Mouse (Mus musculus) liver, adult 2 months (tissue): ENCODE results near the gene Rab14. TPM values are rescaled to one million over a fixed set of nuclear protein-coding genes. Genes with fewer than 3 reads are reported as not detected.

ENCODE experiments used
- DNase-seq: peaks from one replicate; pipeline ENCODE4 v3.0.0-alpha.2; 2011; ENCODE audit warnings: low read depth, low spot score; ENCODE audit errors: extremely low read depth
- H3K27ac ChIP-seq: fragments of 200-500 bp; replicated peaks from 2 replicates; pipeline ENCODE4 v1.5.1; 2012; ENCODE audit warnings: low read depth, mild to moderate bottlenecking, control low read depth, inconsistent platforms, low read length; ENCODE audit not compliant: insufficient read depth
- H3K27me3 ChIP-seq: fragments of 200-500 bp; 2 replicates; pipeline ENCODE4 v1.6.1; 2012; ENCODE audit warnings: mild to moderate bottlenecking, moderate library complexity, low read length, inconsistent platforms; ENCODE audit not compliant: control insufficient read depth, insufficient read depth
- H3K36me3 ChIP-seq: fragments of 200-500 bp; 2 replicates; pipeline ENCODE4 v1.6.1; 2012; ENCODE audit warnings: low read length, inconsistent platforms; ENCODE audit not compliant: control insufficient read depth, insufficient read depth
- H3K4me1 ChIP-seq: fragments of 200-500 bp; 2 replicates; pipeline ENCODE4 v1.6.1; 2011; ENCODE audit warnings: low read length; ENCODE audit not compliant: control insufficient read depth, insufficient read depth
- H3K4me3 ChIP-seq: fragments of 200-500 bp; 2 replicates; pipeline ENCODE4 v1.5.1; 2011; ENCODE audit warnings: low read depth, mild to moderate bottlenecking, control low read depth, low read length, moderate library complexity; ENCODE audit not compliant: insufficient read depth
- H3K79me2 ChIP-seq: fragments of 200-500 bp; 2 replicates; pipeline ENCODE4 v1.6.1; 2012; ENCODE audit warnings: inconsistent platforms, mild to moderate bottlenecking, low read length, moderate library complexity; ENCODE audit not compliant: control insufficient read depth, insufficient read depth
- H3K9ac ChIP-seq: fragments of 200-500 bp; 2 replicates; pipeline ENCODE4 v1.6.1; 2012; ENCODE audit warnings: low read depth, mild to moderate bottlenecking, control low read depth, inconsistent platforms, low read length
- CTCF ChIP-seq: fragments of 200-500 bp; IDR thresholded peaks from 2 replicates; pipeline ENCODE4 v1.5.1; 2011; ENCODE audit warnings: low read depth, low read length, control low read depth
- POLR2A ChIP-seq: fragments of 200-500 bp; IDR thresholded peaks from 2 replicates; pipeline ENCODE4 v1.6.1; 2011; ENCODE audit warnings: low read length, control low read depth; ENCODE audit not compliant: insufficient read depth; ENCODE audit errors: extremely low read depth
- WGBS: fragments of 180-500 bp; shearing (Covaris S2); methylation state at CpG from one replicate; pipeline ENCODE4 v1.1.7; 2018; 5-methylcytosine and 5-hydroxymethylcytosine counted together
- polyA plus RNA-seq: library from polyadenylated mRNA; depleted of rRNA; stranded (reverse); fragments of >200 nt; gene quantifications from 2 replicates; pipeline ENCODE4 v1.2.3, GENCODE M21; 2012
- total RNA-seq: library from RNA; depleted of rRNA; stranded (reverse); fragments of >200 nt; gene quantifications from 2 replicates; pipeline ENCODE4 v1.2.3, GENCODE M21; 2014

Gene Rab14
- total and polyA plus RNA-seq, 2 experiments, result 109 to 246 TPM

DNA sequence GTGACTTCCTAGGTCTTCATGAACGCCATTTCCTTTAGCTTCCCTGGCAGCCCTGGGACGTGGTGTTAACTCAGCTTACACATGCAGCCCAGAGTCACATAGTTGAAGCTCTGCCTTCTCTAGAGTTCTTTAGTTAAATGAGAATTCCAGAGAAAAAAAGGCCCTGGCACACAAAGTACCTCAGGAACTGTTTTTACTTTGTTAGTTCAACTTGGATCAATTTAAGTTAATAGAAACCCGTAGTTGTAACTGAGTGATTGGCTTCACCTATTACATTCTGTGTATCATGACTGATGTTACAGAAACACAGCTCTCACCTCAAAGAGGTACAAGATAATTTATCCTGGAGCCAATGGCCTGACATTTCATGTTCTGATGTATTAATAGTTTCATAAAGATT, 42.6 kb downstream of the Rab14 start:
- Histone ChIP-seq H3K36me3 (peaks cover 19% of the 10 kb centered on the region), H3K27me3 (no peaks in the 10 kb centered on the region), H3K27ac (peak overlapping the region; percentile 97), H3K4me1 (peaks cover 20% of the 10 kb centered on the region), H3K4me3 (no peak overlapping the region), H3K9ac (peak overlapping the region; percentile 74), H3K79me2 (no peaks in the 10 kb centered on the region)
- DNase-seq, result peak; percentile 84
- 34% methylated on average over 3 of the region's 3 CpGs for WGBS
- no peak for TF ChIP-seq POLR2A
- no peak for TF ChIP-seq CTCF

- Histone ChIP-seq H3K9ac (peak overlapping the region; percentile 15), H3K4me1 (peaks cover 20% of the 10 kb centered on the region), H3K4me3 (no peak overlapping the region), H3K36me3 (peaks cover 16% of the 10 kb centered on the region), H3K27me3 (no peaks in the 10 kb centered on the region), H3K79me2 (no peaks in the 10 kb centered on the region), H3K27ac (peak overlapping the region; percentile 93)
- TF ChIP-seq POLR2A (no peak), CTCF (no peak)
- WGBS, result 31% methylated on average over 7 of the region's 7 CpGs
- DNase-seq, result peak; percentile 89
These were observed 43.1 kb downstream of the Rab14 start for GRCm38 (mm10) chr2:35157836-35158235.

DNA sequence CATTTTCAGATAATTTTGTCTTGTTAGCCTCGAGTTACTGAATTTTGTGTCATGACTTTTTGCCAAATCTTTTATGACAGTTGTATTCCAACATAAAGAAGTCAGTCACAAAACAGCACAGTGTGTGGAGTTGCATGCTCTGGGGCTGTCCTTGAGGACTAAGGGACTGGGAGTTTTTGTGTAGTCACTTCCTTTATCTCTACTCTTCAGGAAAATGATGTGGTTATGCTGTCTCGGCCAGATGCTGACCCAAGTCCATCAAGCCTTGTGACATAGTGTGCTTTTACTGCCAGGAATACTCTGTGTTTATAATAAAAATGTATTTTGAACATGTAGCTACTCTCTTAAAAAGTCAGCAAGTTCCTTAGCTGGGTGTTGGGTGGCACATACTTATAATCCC, 43.9 kb downstream of the Rab14 start:
- 10% methylated on average over 2 of the region's 2 CpGs for WGBS
- Histone ChIP-seq H3K79me2 (no peaks in the 10 kb centered on the region), H3K4me1 (peaks cover 20% of the 10 kb centered on the region), H3K27me3 (no peaks in the 10 kb centered on the region), H3K27ac (peak overlapping the region; percentile 87), H3K36me3 (peaks cover 18% of the 10 kb centered on the region), H3K4me3 (no peak overlapping the region), H3K9ac (no peak overlapping the region)
- TF ChIP-seq CTCF (no peak), POLR2A (no peak)
- peak; percentile 48 for DNase-seq

GRCm38 (mm10) chr2:35153844-35154554, 46.9 kb downstream of the Rab14 start:
- Histone ChIP-seq H3K27ac (no peak overlapping the region), H3K4me1 (peaks cover 17% of the 10 kb centered on the region), H3K27me3 (no peaks in the 10 kb centered on the region), H3K79me2 (no peaks in the 10 kb centered on the region), H3K36me3 (peaks cover 35% of the 10 kb centered on the region), H3K4me3 (no peak overlapping the region), H3K9ac (no peak overlapping the region)
- TF ChIP-seq POLR2A (no peak), CTCF (no peak)
- WGBS, result 94% methylated on average over 8 of the region's 8 CpGs
- DNase-seq, result no peak

GRCm38 (mm10) chr2:35153179-35153578, 47.7 kb downstream of the Rab14 start:
- TF ChIP-seq POLR2A (no peak), CTCF (no peak)
- Histone ChIP-seq H3K79me2 (no peaks in the 10 kb centered on the region), H3K27me3 (no peaks in the 10 kb centered on the region), H3K9ac (no peak overlapping the region), H3K27ac (no peak overlapping the region), H3K36me3 (peaks cover 41% of the 10 kb centered on the region), H3K4me1 (peaks cover 15% of the 10 kb centered on the region), H3K4me3 (no peak overlapping the region)
- WGBS, result 91% methylated on average over 6 of the region's 6 CpGs
- no peak for DNase-seq

GRCm38 (mm10) chr2:35151303-35151882, 49.5 kb downstream of the Rab14 start:
- Histone ChIP-seq H3K9ac (no peak overlapping the region), H3K27ac (no peak overlapping the region), H3K27me3 (no peaks in the 10 kb centered on the region), H3K79me2 (no peaks in the 10 kb centered on the region), H3K36me3 (peaks cover 56% of the 10 kb centered on the region), H3K4me1 (peaks cover under 1% of the 10 kb centered on the region), H3K4me3 (no peak overlapping the region)
- 96% methylated on average over 13 of the region's 13 CpGs for WGBS
- DNase-seq, result no peak
- no peak for TF ChIP-seq POLR2A
- TF ChIP-seq CTCF, result no peak
